Mouse (Mus musculus) thymus, adult 2 months (tissue): ENCODE measurements around the gene Rtn4rl1. TPM values are rescaled to one million over a fixed set of nuclear protein-coding genes. Genes with fewer than 3 reads are reported as not detected.

ENCODE experiments used
- DNase-seq: peaks from one replicate; pipeline ENCODE4 v3.0.0; 2021
- H3K27ac ChIP-seq: fragments of 200-500 bp; 2 replicates; pipeline ENCODE4 v1.5.1; 2012; ENCODE audit warnings: low read length, control low read depth; ENCODE audit not compliant: control insufficient read depth, insufficient read depth
- H3K27me3 ChIP-seq: fragments of 200-500 bp; 2 replicates; pipeline ENCODE4 v1.6.1; 2012; ENCODE audit warnings: mild to moderate bottlenecking, low read length, moderate library complexity, mixed read lengths; ENCODE audit not compliant: control insufficient read depth, insufficient read depth
- H3K36me3 ChIP-seq: fragments of 200-500 bp; 2 replicates; pipeline ENCODE4 v1.6.1; 2012; ENCODE audit warnings: mild to moderate bottlenecking, low read length, moderate library complexity; ENCODE audit not compliant: control insufficient read depth, insufficient read depth
- H3K4me1 ChIP-seq: fragments of 200-500 bp; replicated peaks from 2 replicates; pipeline ENCODE4 v1.6.1; 2012; ENCODE audit warnings: low read length; ENCODE audit not compliant: control insufficient read depth, insufficient read depth
- H3K4me3 ChIP-seq: fragments of 200-500 bp; 2 replicates; pipeline ENCODE4 v1.5.1; 2012; ENCODE audit warnings: mild to moderate bottlenecking, low read length, control low read depth, moderate library complexity; ENCODE audit not compliant: control insufficient read depth, insufficient read depth
- CTCF ChIP-seq: fragments of 200-500 bp; IDR thresholded peaks from 2 replicates; pipeline ENCODE4 v1.5.1; 2012; ENCODE audit warnings: mild to moderate bottlenecking, control low read depth, low read length, moderate library complexity, borderline replicate concordance; ENCODE audit not compliant: control insufficient read depth, poor library complexity, insufficient read depth; ENCODE audit errors: extremely low read depth
- POLR2A ChIP-seq: fragments of 200-500 bp; IDR thresholded peaks from 2 replicates; pipeline ENCODE4 v1.6.1; 2012; ENCODE audit warnings: mild to moderate bottlenecking, low read length, control low read depth, moderate library complexity; ENCODE audit not compliant: control insufficient read depth, poor library complexity, insufficient read depth; ENCODE audit errors: extremely low read depth
- WGBS: fragments of 180-500 bp; shearing (Covaris S2); methylation state at CpG from one replicate; pipeline ENCODE4 v1.1.7; 2018; 5-methylcytosine and 5-hydroxymethylcytosine counted together
- polyA plus RNA-seq: library from polyadenylated mRNA; depleted of rRNA; stranded (reverse); fragments of >200 nt; gene quantifications from 2 replicates; pipeline ENCODE4 v1.2.3, GENCODE M21; 2012

Rtn4rl1 gene
- polyA plus RNA-seq, 1 experiment = 15.3 TPM

- Histone ChIP-seq H3K4me3 (no peak overlapping the region), H3K27ac (no peak overlapping the region), H3K4me1 (peaks cover 5% of the 10 kb centered on the region), H3K36me3 (0 out of 2 replicates have a peak, but pooled peaks cover 7% of the 10 kb centered on the region), H3K27me3 (no peaks in the 10 kb centered on the region)
- 53% methylated on average over 5 of the region's 5 CpGs for WGBS
- no peak for DNase-seq
- TF ChIP-seq POLR2A (no peak), CTCF (no peak)
Measured at GRCm38 (mm10) chr11:75262791-75263190, 69.2 kb downstream of the Rtn4rl1 start.

GRCm38 (mm10) chr11:75263274-75263963 is 69.8 kb downstream of the Rtn4rl1 start:
- TF ChIP-seq CTCF = no peak
- no peak for TF ChIP-seq POLR2A
- 0 out of 2 replicates have a peak, but pooled peaks cover 7% of the 10 kb centered on the region for H3K36me3 ChIP-seq
- 94% methylated on average over 15 of the region's 15 CpGs for WGBS
- H3K27ac ChIP-seq = no peak overlapping the region
- H3K27me3 ChIP-seq = no peaks in the 10 kb centered on the region
- no peak for DNase-seq
- peaks cover 9% of the 10 kb centered on the region for H3K4me1 ChIP-seq
- H3K4me3 ChIP-seq = no peak overlapping the region

- peaks cover 9% of the 10 kb centered on the region for H3K4me1 ChIP-seq
- DNase-seq = no peak
Measured at GRCm38 (mm10) chr11:75263964-75264312, 70.4 kb downstream of the Rtn4rl1 start.

GRCm38 (mm10) chr11:75264550-75264949 is 71.0 kb downstream of the Rtn4rl1 start:
- peaks cover 12% of the 10 kb centered on the region for H3K4me1 ChIP-seq
- no peak overlapping the region for H3K27ac ChIP-seq
- DNase-seq = no peak
- TF ChIP-seq POLR2A = no peak
- no peak for TF ChIP-seq CTCF
- no peak overlapping the region for H3K4me3 ChIP-seq
- H3K27me3 ChIP-seq = no peaks in the 10 kb centered on the region
- 0 out of 2 replicates have a peak, but pooled peaks cover 7% of the 10 kb centered on the region for H3K36me3 ChIP-seq
- WGBS = 91% methylated on average over 6 of the region's 6 CpGs

More at GRCm38 (mm10) chr11:75263964-75264312, 70.4 kb downstream of the Rtn4rl1 start:
- no peaks in the 10 kb centered on the region for H3K27me3 ChIP-seq
- 0 out of 2 replicates have a peak, but pooled peaks cover 7% of the 10 kb centered on the region for H3K36me3 ChIP-seq
- 93% methylated on average over 6 of the region's 6 CpGs for WGBS
- TF ChIP-seq CTCF = no peak
- TF ChIP-seq POLR2A = no peak
- no peak overlapping the region for H3K27ac ChIP-seq
- no peak overlapping the region for H3K4me3 ChIP-seq

- no peak for TF ChIP-seq POLR2A
- no peak for TF ChIP-seq CTCF
- H3K27ac ChIP-seq = no peak overlapping the region
- no peaks in the 10 kb centered on the region for H3K27me3 ChIP-seq
- DNase-seq = no peak
- H3K4me1 ChIP-seq = peaks cover 12% of the 10 kb centered on the region
- H3K4me3 ChIP-seq = no peak overlapping the region
- WGBS = 98% methylated on average over 15 of the region's 15 CpGs
- 0 out of 2 replicates have a peak, but pooled peaks cover 7% of the 10 kb centered on the region for H3K36me3 ChIP-seq
Measured at GRCm38 (mm10) chr11:75265545-75265944, 72.0 kb downstream of the Rtn4rl1 start.

GRCm38 (mm10) chr11:75267826-75268281 is 74.3 kb downstream of the Rtn4rl1 start:
- Histone ChIP-seq H3K27me3 (no peaks in the 10 kb centered on the region), H3K27ac (no peak overlapping the region), H3K36me3 (0 out of 2 replicates have a peak, but pooled peaks cover 7% of the 10 kb centered on the region), H3K4me1 (peaks cover 10% of the 10 kb centered on the region), H3K4me3 (no peak overlapping the region)
- 72% methylated on average over 9 of the region's 9 CpGs for WGBS
- DNase-seq = no peak
- TF ChIP-seq CTCF = no peak

- TF ChIP-seq CTCF = no peak
- TF ChIP-seq POLR2A = no peak
- H3K4me1 ChIP-seq = peaks cover 15% of the 10 kb centered on the region
- H3K36me3 ChIP-seq = 0 out of 2 replicates have a peak, but pooled peaks cover 7% of the 10 kb centered on the region
- DNase-seq = no peak
- H3K4me3 ChIP-seq = no peak overlapping the region
- no peaks in the 10 kb centered on the region for H3K27me3 ChIP-seq
- H3K27ac ChIP-seq = no peak overlapping the region
- WGBS = 94% methylated on average over 5 of the region's 5 CpGs
Measured at GRCm38 (mm10) chr11:75268492-75268891, 74.9 kb downstream of the Rtn4rl1 start.
